Comparison of ENCODE assay signal across 12 mouse cellular contexts in genomic region chr10:81427804-81428506, GRCm38 (mm10). TPM values are rescaled to one million over a fixed set of nuclear protein-coding genes. Genes with fewer than 3 reads are reported as not detected.
DNase-seq lines count a peak whose midpoint lies in the region; ATAC-seq and TF ChIP-seq lines count a peak whose summit lies in the region.
"Had no signal": no experiment of that assay in that cellular context is flagged by ENCODE, and none has a peak within 500 bp of the region (broad histone marks: within the 10 kb centered on the region; RNA-seq: fewer than 3 reads in every experiment).

No protein-coding gene starts in this region.

- H3K9me3 ChIP-seq in embryonic facial prominence, embryonic 15.5 days (replicated peaks): no peaks in the 10 kb centered on the region
- no peaks in the 10 kb centered on the region for H3K9me3 ChIP-seq in limb, embryonic 13.5 days
- H3K9me3 ChIP-seq: G1E; hindbrain, embryonic 15.5 days; lung, embryonic 15.5 days had no signal

- no peaks in the 10 kb centered on the region for H3K36me3 ChIP-seq in heart, adult 2 months (ENCODE audit: control insufficient read depth, insufficient read depth, low read length)
- no peaks in the 10 kb centered on the region for H3K36me3 ChIP-seq in embryonic facial prominence, embryonic 15.5 days
- H3K36me3 ChIP-seq in limb, embryonic 13.5 days: no peaks in the 10 kb centered on the region
- H3K36me3 ChIP-seq: G1E; hindbrain, embryonic 15.5 days; lung, embryonic 15.5 days had no signal

- peak overlapping the region; percentile 98 for H3K27ac ChIP-seq in heart, adult 2 months
- H3K27ac ChIP-seq in embryonic facial prominence, embryonic 15.5 days (replicated peaks): peak overlapping the region; percentile 72; the same call in 1 of the 2 replicates
- H3K27ac ChIP-seq in limb, embryonic 13.5 days: no peak overlapping the region
- H3K27ac ChIP-seq: hindbrain, embryonic 15.5 days had no signal

- no peaks in the 10 kb centered on the region for H3K27me3 ChIP-seq in heart, adult 2 months (ENCODE audit: control insufficient read depth, insufficient read depth, low read length)
- no peaks in the 10 kb centered on the region for H3K27me3 ChIP-seq in embryonic facial prominence, embryonic 15.5 days
- peaks cover 50% of the 10 kb centered on the region for H3K27me3 ChIP-seq in limb, embryonic 13.5 days

- intact Hi-C loops in heart, adult 2 months (cut with DNase I): no loop called here

- no peak for ATAC-seq in embryonic facial prominence, embryonic 15.5 days (ENCODE audit: insufficient number of reproducible peaks, low FRiP score, low TSS enrichment, low read depth)
- no peak for ATAC-seq in limb, embryonic 13.5 days (ENCODE audit: low FRiP score, low read depth)
- ATAC-seq in megakaryocyte progenitor cell, adult 5-6 weeks (replicated peaks; ENCODE audit: poor library complexity): no peak

- no peak overlapping the region for H3K9ac ChIP-seq in heart, adult 2 months (ENCODE audit: low read depth, low read length)
- H3K9ac ChIP-seq in embryonic facial prominence, embryonic 15.5 days: no peak overlapping the region
- H3K9ac ChIP-seq in limb, embryonic 13.5 days: no peak overlapping the region
- H3K9ac ChIP-seq: hindbrain, embryonic 15.5 days had no signal

- H3K4me2 ChIP-seq in embryonic facial prominence, embryonic 15.5 days (replicated peaks): no peak overlapping the region
- peak overlapping the region; percentile 85; the same call in 1 of the 2 replicates for H3K4me2 ChIP-seq in limb, embryonic 13.5 days (replicated peaks)

- no peak for TF ChIP-seq EP300 in heart, adult 2 months (IDR thresholded peaks at IDR 0.05; ENCODE audit: insufficient read depth, low read depth, low read length)

- H3K4me3 ChIP-seq in heart, adult 2 months: no peak overlapping the region
- H3K4me3 ChIP-seq in embryonic facial prominence, embryonic 15.5 days (replicated peaks): no peak overlapping the region
- 0 out of 2 replicates have a peak overlapping the region, but pooled peaks have one; percentile 68 for H3K4me3 ChIP-seq in limb, embryonic 13.5 days

- peaks cover 18% of the 10 kb centered on the region for H3K4me1 ChIP-seq in heart, adult 2 months (ENCODE audit: control insufficient read depth, insufficient read depth, low read length)
- peaks cover 61% of the 10 kb centered on the region for H3K4me1 ChIP-seq in embryonic facial prominence, embryonic 15.5 days
- H3K4me1 ChIP-seq in limb, embryonic 13.5 days: peaks cover 52% of the 10 kb centered on the region

- 88% methylated on average over 8 of the region's 8 CpGs for WGBS in heart, adult 2 months
- 77% methylated on average over 8 of the region's 8 CpGs for WGBS in embryonic facial prominence, embryonic 15.5 days
- WGBS in limb, embryonic 13.5 days: 75% methylated on average over 8 of the region's 8 CpGs

- TF ChIP-seq CTCF in heart, adult 2 months (IDR thresholded peaks at IDR 0.05): no peak

- peak; percentile 23 to 26 for DNase-seq in heart, adult 2 months
- DNase-seq in heart, adult 8-10 months (ENCODE audit: low spot score): no peak
- peak; percentile 8 to 18 for DNase-seq in spleen, postnatal 10 days (ENCODE audit: low spot score in 2 of 2)
- DNase-seq in spleen, postnatal 36 days (ENCODE audit: low spot score in 2 of 2): no peak
- DNase-seq in thymus, postnatal 25 days: no peak

- TF ChIP-seq POLR2A in heart, adult 2 months (IDR thresholded peaks at IDR 0.05; ENCODE audit: insufficient read depth, low read depth, low read length): no peak

- peaks cover 8% of the 10 kb centered on the region for H3K79me2 ChIP-seq in heart, adult 2 months (replicated peaks; ENCODE audit: control insufficient read depth, insufficient read depth, low read length)

RNA-seq across cellular contexts. Expression of gene Nfic, which starts 27.5 kb away (rescaled TPM):
- total RNA-seq in heart, adult 2 months (2021): 100 to 1,000 TPM in 1 of 2 experiments, 10 to 100 TPM in 1; 94.2 to 104 TPM
- 59.9 and 80.1 TPM in 2 replicates for polyA plus RNA-seq in heart, adult 2 months (2012; rRNA removed)
- total RNA-seq in heart, adult 8-10 months (2022): 100 to 1,000 TPM; 100 to 132 (median 108) TPM
- 138 and 139 TPM in 2 replicates for polyA plus RNA-seq in embryonic facial prominence, embryonic 15.5 days (2015; fragmentation: Nextera tagmentation; extraction: Ambion mirVana)
- polyA plus RNA-seq in limb, embryonic 13.5 days (2015; fragmentation: Nextera tagmentation; extraction: Ambion mirVana): 77.2 and 82.8 TPM in 2 replicates
- total RNA-seq in megakaryocyte progenitor cell, adult 5-6 weeks (2015): 35.5 and 36.8 TPM in 2 replicates
- total RNA-seq in megakaryocyte progenitor cell, adult 5-6 weeks (2017): 4.0 and 5.0 TPM in 2 replicates

RNA-seq across cellular contexts. Expression of gene Smim24, which starts 35.1 kb away (rescaled TPM):
- 1 to 10 TPM; 2.0 to 2.3 TPM for total RNA-seq in heart, adult 2 months (2021)
- polyA plus RNA-seq in heart, adult 2 months (2012; rRNA removed): 8.3 and 8.6 TPM in 2 replicates
- total RNA-seq in heart, adult 8-10 months (2022): 1 to 10 TPM; 1.4 to 2.4 (median 1.9) TPM
- 5.0 and 8.3 TPM in 2 replicates for polyA plus RNA-seq in embryonic facial prominence, embryonic 15.5 days (2015; fragmentation: Nextera tagmentation; extraction: Ambion mirVana)
- polyA plus RNA-seq in limb, embryonic 13.5 days (2015; fragmentation: Nextera tagmentation; extraction: Ambion mirVana): 4.2 and 4.7 TPM in 2 replicates
- 31.0 and 31.4 TPM in 2 replicates for total RNA-seq in megakaryocyte progenitor cell, adult 5-6 weeks (2015)
- 7.5 and 17.1 TPM in 2 replicates for total RNA-seq in megakaryocyte progenitor cell, adult 5-6 weeks (2017)

RNA-seq across cellular contexts. Expression of gene Gm48552, which starts 39.1 kb away (rescaled TPM):
- 1 to 10 TPM in 1 of 2 experiments, not detected in 1; 1.2 TPM for total RNA-seq in heart, adult 2 months (2021)
- 0.88 and 1.2 TPM in 2 replicates for polyA plus RNA-seq in heart, adult 2 months (2012; rRNA removed)
- total RNA-seq in heart, adult 8-10 months (2022): under 1 TPM in 2 of 4 experiments, not detected in 2; 0.50 to 0.72 TPM
- 1.6 and 2.9 TPM in 2 replicates for polyA plus RNA-seq in embryonic facial prominence, embryonic 15.5 days (2015; fragmentation: Nextera tagmentation; extraction: Ambion mirVana)
- 1.7 and 1.9 TPM in 2 replicates for polyA plus RNA-seq in limb, embryonic 13.5 days (2015; fragmentation: Nextera tagmentation; extraction: Ambion mirVana)
- not detected in 2 replicates for total RNA-seq in megakaryocyte progenitor cell, adult 5-6 weeks (2015)
- 0.46 TPM in 1 of 2 replicates, not detected in the other for total RNA-seq in megakaryocyte progenitor cell, adult 5-6 weeks (2017)
- total RNA-seq: common myeloid progenitor, adult 5-6 weeks had no signal

RNA-seq across cellular contexts. Expression of gene Gm48551, which starts 43.7 kb away (rescaled TPM):
- 1 to 10 TPM in 1 of 2 experiments, under 1 TPM in 1; 0.73 to 1.9 TPM for total RNA-seq in heart, adult 2 months (2021)
- polyA plus RNA-seq in heart, adult 2 months (2012; rRNA removed): 2.1 and 3.5 TPM in 2 replicates
- total RNA-seq in heart, adult 8-10 months (2022): 1 to 10 TPM in 2 of 4 experiments, under 1 TPM in 2; 0.73 to 1.3 (median 1.0) TPM
- polyA plus RNA-seq in embryonic facial prominence, embryonic 15.5 days (2015; fragmentation: Nextera tagmentation; extraction: Ambion mirVana): 3.1 and 3.2 TPM in 2 replicates
- 3.3 and 4.0 TPM in 2 replicates for polyA plus RNA-seq in limb, embryonic 13.5 days (2015; fragmentation: Nextera tagmentation; extraction: Ambion mirVana)
- 2.6 and 3.0 TPM in 2 replicates for total RNA-seq in megakaryocyte progenitor cell, adult 5-6 weeks (2015)
- 0.62 and 1.7 TPM in 2 replicates for total RNA-seq in megakaryocyte progenitor cell, adult 5-6 weeks (2017)

RNA-seq across cellular contexts. Expression of gene Dohh, which starts 43.7 kb away (rescaled TPM):
- 10 to 100 TPM; 46.6 to 53.8 TPM for total RNA-seq in heart, adult 2 months (2021)
- polyA plus RNA-seq in heart, adult 2 months (2012; rRNA removed): 48.5 and 56.9 TPM in 2 replicates
- 10 to 100 TPM; 49.1 to 55.0 (median 53.8) TPM for total RNA-seq in heart, adult 8-10 months (2022)
- 83.1 and 85.2 TPM in 2 replicates for polyA plus RNA-seq in embryonic facial prominence, embryonic 15.5 days (2015; fragmentation: Nextera tagmentation; extraction: Ambion mirVana)
- polyA plus RNA-seq in limb, embryonic 13.5 days (2015; fragmentation: Nextera tagmentation; extraction: Ambion mirVana): 72.7 and 79.4 TPM in 2 replicates
- total RNA-seq in megakaryocyte progenitor cell, adult 5-6 weeks (2015): 9.3 and 13.7 TPM in 2 replicates
- total RNA-seq in megakaryocyte progenitor cell, adult 5-6 weeks (2017): 36.5 and 52.5 TPM in 2 replicates

Comparison
In these comparisons a context has a peak if more than half of its experiments do, and no peak if none do; other contexts are left out.
1. DNase-seq: peak in heart, adult 2 months (2 of 2) and spleen, postnatal 10 days (2 of 2); none in heart, adult 8-10 months (single experiment), spleen, postnatal 36 days (0 of 2) and thymus, postnatal 25 days (single experiment).